Mouse (Mus musculus) Patski (cell line): ENCODE data around the gene Prcc. TPM values are rescaled to one million over a fixed set of nuclear protein-coding genes. Genes with fewer than 3 reads are reported as not detected.
"Not testable (repeated sequence)": the region's sequence is repeated elsewhere in the genome, so short reads cannot be mapped to it uniquely, and the experiment has no call there.

Experiments used
- ATAC-seq: fragments of 100-300 bp; one replicate; pipeline ENCODE4 v1.8.0; 2021
- CTCF ChIA-PET: fragments of 350-600 bp; sonication (Branson Sonifier 250); formaldehyde crosslinking; loops from one replicate; lab custom pipeline; 2022; ENCODE audit warnings: inconsistent platforms; lab: Charles Lee
- POLR2A ChIA-PET: fragments of 350-600 bp; sonication (Branson Sonifier 250); formaldehyde crosslinking; loops from one replicate; lab custom pipeline; 2022; ENCODE audit warnings: antibody characterized with exemption, inconsistent platforms; lab: Charles Lee
- DNase-seq: peaks from one replicate; pipeline ENCODE4 v3.0.0-alpha.2; 2011; ENCODE audit warnings: low read depth, low spot score
- H3K27me3 ChIP-seq: fragments of 371-371 bp; one replicate; pipeline ENCODE4 v1.5.1; 2021
- CTCF ChIP-seq: fragments of 100-300 bp; IDR thresholded peaks from one replicate; pipeline ENCODE4 v1.5.1; 2021
- in situ Hi-C: fragments of 300-500 bp; cut with MboI; formaldehyde crosslinking; loops from 3 replicates; pipeline ENCODE4 v1.11.1; 2018; ENCODE audit warnings: low pct_unique_long_range_greater_than_20kb, mixed read lengths
- polyA plus RNA-seq: library from polyadenylated mRNA; unstranded; gene quantifications from one replicate; pipeline ENCODE4 v1.2.3, GENCODE M21; 2021

Prcc gene
- polyA plus RNA-seq, 1 experiment from 2014 or later: 72.2 TPM

- ATAC-seq: no peak
- no peak for TF ChIP-seq CTCF
- in situ Hi-C loops: no loop called here
These were observed 53.1 kb downstream of the Prcc start for GRCm38 (mm10) chr3:87832109-87832859.

DNA sequence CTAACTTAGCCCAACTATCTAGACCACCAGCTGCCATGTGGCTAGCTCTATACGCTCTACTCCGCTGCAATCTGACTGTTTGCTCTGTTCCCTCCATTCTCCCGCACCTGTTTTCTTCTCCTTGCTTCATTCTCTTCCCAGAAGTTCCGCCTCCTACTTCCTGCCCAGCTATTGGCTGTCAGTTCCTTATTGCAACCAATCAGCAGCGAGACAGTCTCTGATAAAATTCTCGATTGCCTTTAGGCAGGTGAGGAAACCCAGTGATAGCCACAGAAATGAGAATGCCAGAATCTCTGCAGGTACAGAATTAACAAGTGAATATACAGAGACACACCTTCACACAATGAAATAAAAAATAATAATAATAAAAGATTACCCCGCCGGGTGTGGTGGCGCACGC is 56.4 kb downstream of the Prcc start:
- CTCF ChIA-PET: interaction anchor here (0.8 to 1.5 kb wide), 4 partner anchors 10 to 61 kb away, joined by 3 to 11 read pairs (median 4); no protein-coding TSS in a partner anchor
- POLR2A ChIA-PET: no interaction called here
- no peak for TF ChIP-seq CTCF
- DNase-seq: no peak
- ATAC-seq: no peak
- peaks cover 56% of the 10 kb centered on the region for H3K27me3 ChIP-seq
- in situ Hi-C loops: no loop called here

More at GRCm38 (mm10) chr3:87832109-87832859, 53.1 kb downstream of the Prcc start:
- CTCF ChIA-PET: interaction anchor here (1.1 to 1.8 kb wide), 8 partner anchors 8 to 77 kb away, joined by 3 to 5 read pairs (median 3); partner anchors contain the start of gene Pear1
- peaks cover 49% of the 10 kb centered on the region for H3K27me3 ChIP-seq
- POLR2A ChIA-PET: interaction anchor here (1.1 kb wide), 1 partner anchor 14 kb away, joined by 3 read pairs; no protein-coding TSS in a partner anchor
- no peak for DNase-seq

GRCm38 (mm10) chr3:87828435-87828834 is 57.0 kb downstream of the Prcc start:
- POLR2A ChIA-PET: no interaction called here
- CTCF ChIA-PET: interaction anchor here (0.8 to 1.5 kb wide), 5 partner anchors 11 to 60 kb away, joined by 3 to 11 read pairs (median 3); no protein-coding TSS in a partner anchor
- peaks cover 58% of the 10 kb centered on the region for H3K27me3 ChIP-seq
- ATAC-seq (no peak), DNase-seq (peak; percentile 15)
- no peak for TF ChIP-seq CTCF
- in situ Hi-C loops: no loop called here

- POLR2A ChIA-PET, ATAC-seq, in situ Hi-C loops, DNase-seq: not testable (repeated sequence)
- CTCF ChIA-PET: interaction anchor here (0.9 to 1.4 kb wide), 2 partner anchors 8 to 68 kb away, joined by 3 read pairs; no protein-coding TSS in a partner anchor
- peaks cover 66% of the 10 kb centered on the region for H3K27me3 ChIP-seq
These were observed 61.2 kb downstream of the Prcc start, which contains the start of gene Pear1 for GRCm38 (mm10) chr3:87824206-87824605. Gene Pear1 (minus strand): TSS chr3:87824306.

GRCm38 (mm10) chr3:87818226-87818625 is 67.2 kb downstream of the Prcc start:
- peaks cover 71% of the 10 kb centered on the region for H3K27me3 ChIP-seq
- ATAC-seq (no peak), DNase-seq (no peak)
- in situ Hi-C loops: loop anchor here (5.0 kb wide), 1 partner anchor 46 kb away; no protein-coding TSS in a partner anchor
- POLR2A ChIA-PET: interaction anchor here (0.6 to 2.2 kb wide), 3 partner anchors 14 to 267 kb away, joined by 3 to 7 read pairs (median 6); partner anchors contain the start of gene Ntrk1
- CTCF ChIA-PET: interaction anchor here (1.2 to 5.8 kb wide), 10 partner anchors 13 to 115 kb away, joined by 3 to 43 read pairs (median 14); partner anchors contain the start of genes Insrr, Lrrc71 and Ntrk1
- no peak for TF ChIP-seq CTCF

DNA sequence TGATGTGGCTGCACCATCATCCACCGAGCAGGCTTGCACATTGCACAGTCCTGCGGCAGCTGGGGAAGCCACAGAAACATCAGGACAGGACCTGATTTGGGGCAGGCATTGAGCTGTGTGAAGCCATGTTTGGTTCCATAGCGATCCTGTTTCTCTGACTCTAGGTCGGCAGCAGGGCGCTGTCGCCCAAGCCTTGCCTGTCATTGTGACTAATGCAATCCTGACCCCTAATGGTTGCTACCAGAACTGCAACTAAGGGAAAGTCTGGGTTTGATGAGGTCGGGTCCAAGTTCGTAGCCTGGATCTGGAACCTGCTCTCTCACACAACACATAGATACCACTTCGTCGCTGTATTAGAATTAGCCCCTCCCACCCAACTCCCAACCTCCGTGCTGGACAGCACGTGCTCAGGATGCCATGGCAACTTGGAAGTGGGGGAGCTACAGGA is 68.7 kb downstream of the Prcc start:
- CTCF ChIA-PET: interaction anchor here (0.7 to 5.8 kb wide), 20 partner anchors 9 to 194 kb away, joined by 3 to 43 read pairs (median 5); partner anchors contain the start of genes Insrr, Lrrc71 and Ntrk1
- no peak for TF ChIP-seq CTCF
- in situ Hi-C loops: loop anchor here (5.0 kb wide), 1 partner anchor 44 kb away; no protein-coding TSS in a partner anchor
- H3K27me3 ChIP-seq: peaks cover 62% of the 10 kb centered on the region
- POLR2A ChIA-PET: interaction anchor here (1.0 kb wide), 1 partner anchor 21 kb away, joined by 3 read pairs; no protein-coding TSS in a partner anchor
- DNase-seq (peak; percentile 58), ATAC-seq (peak; percentile 25)

DNA sequence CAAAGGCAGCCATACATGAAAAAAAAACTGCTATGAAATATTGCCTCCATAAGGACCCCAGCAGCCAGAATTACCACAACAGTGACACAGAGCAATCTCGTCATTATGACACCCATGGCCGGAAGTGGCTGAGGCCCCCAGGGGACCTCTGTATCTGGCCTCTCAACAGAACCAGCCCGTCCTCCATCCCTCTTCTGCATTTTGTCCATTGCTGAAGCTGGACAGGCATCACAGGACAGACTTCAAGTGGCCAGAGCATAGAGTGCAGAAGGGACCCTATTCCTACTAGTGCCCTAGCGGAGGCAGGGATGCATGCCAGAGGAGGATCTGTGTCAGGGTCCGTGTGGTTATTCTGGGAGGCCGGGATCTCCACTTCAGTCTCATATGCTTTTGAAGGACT is 69.2 kb downstream of the Prcc start:
- DNase-seq (no peak), ATAC-seq (no peak)
- in situ Hi-C loops: loop anchor here (5.0 kb wide), 1 partner anchor 44 kb away; no protein-coding TSS in a partner anchor
- ChIA-PET CTCF (interaction anchor here (0.9 to 5.8 kb wide), 16 partner anchors 9 to 81 kb away, joined by 3 to 43 read pairs (median 8); partner anchors contain the start of genes Insrr, Lrrc71 and Ntrk1), POLR2A (interaction anchor here (1.0 kb wide), 1 partner anchor 22 kb away, joined by 3 read pairs; no protein-coding TSS in a partner anchor)
- no peak for TF ChIP-seq CTCF
- peaks cover 62% of the 10 kb centered on the region for H3K27me3 ChIP-seq

DNA sequence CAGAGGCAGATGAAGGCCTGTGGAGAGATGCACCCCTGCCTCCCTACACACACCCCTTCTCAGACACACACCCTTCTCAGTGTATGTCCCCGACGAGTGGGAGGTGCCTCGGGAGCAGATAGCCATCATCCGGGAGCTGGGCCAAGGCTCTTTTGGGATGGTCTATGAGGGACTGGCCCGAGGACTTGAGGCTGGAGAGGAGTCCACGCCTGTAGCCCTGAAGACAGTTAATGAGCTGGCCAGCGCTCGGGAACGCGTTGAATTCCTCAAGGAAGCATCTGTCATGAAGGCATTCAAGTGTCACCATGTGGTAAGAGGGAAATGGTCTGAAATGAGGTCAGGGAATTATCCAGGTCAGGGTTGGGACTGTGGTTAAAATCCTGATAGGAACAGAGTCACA is 72.5 kb downstream of the Prcc start:
- in situ Hi-C loops: no loop called here
- CTCF ChIA-PET: interaction anchor here (0.9 to 1.5 kb wide), 3 partner anchors 17 to 43 kb away, joined by 3 to 6 read pairs (median 3); no protein-coding TSS in a partner anchor
- peaks cover 65% of the 10 kb centered on the region for H3K27me3 ChIP-seq
- no peak for TF ChIP-seq CTCF
- POLR2A ChIA-PET: no interaction called here
- ATAC-seq (peak; percentile 48), DNase-seq (no peak)

DNA sequence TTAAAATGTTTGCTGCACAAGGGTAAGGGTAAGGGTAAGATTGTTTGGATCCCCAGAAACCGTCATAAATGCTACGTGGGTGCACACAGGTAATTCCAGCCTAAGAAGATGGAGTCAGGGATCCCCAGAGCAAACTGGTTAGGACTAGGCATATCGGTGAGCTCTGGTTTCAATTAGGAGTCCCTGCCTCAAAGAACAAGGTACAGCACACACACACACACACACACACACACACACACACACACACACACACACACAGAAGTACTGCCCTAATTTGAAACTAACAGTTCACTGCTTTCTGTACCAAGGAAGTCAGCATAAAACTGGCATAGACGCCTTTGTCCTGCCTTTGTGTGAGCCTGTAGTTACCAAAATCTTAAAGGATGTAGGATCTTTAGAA is 73.0 kb downstream of the Prcc start:
- ATAC-seq (no peak), DNase-seq (no peak)
- POLR2A ChIA-PET: interaction anchor here (0.6 kb wide), 1 partner anchor 199 kb away, joined by 3 read pairs; no protein-coding TSS in a partner anchor
- TF ChIP-seq CTCF: no peak
- in situ Hi-C loops: no loop called here
- H3K27me3 ChIP-seq: peaks cover 64% of the 10 kb centered on the region
- CTCF ChIA-PET: interaction anchor here (0.9 to 1.5 kb wide), 2 partner anchors 26 to 42 kb away, joined by 3 to 6 read pairs; no protein-coding TSS in a partner anchor

GRCm38 (mm10) chr3:87811297-87811696 is 74.1 kb downstream of the Prcc start:
- ATAC-seq (no peak), DNase-seq (no peak)
- H3K27me3 ChIP-seq: peaks cover 53% of the 10 kb centered on the region
- ChIA-PET CTCF (interaction anchor here (0.9 to 1.2 kb wide), 2 partner anchors 27 to 56 kb away, joined by 3 read pairs; no protein-coding TSS in a partner anchor), POLR2A (no interaction called here)
- in situ Hi-C loops: no loop called here
- no peak for TF ChIP-seq CTCF
